Mouse (Mus musculus) adrenal gland, adult 8-10 months (tissue): ENCODE data around the gene Slc44a1. TPM values are rescaled to one million over a fixed set of nuclear protein-coding genes. Genes with fewer than 3 reads are reported as not detected.

Experiments
- DNase-seq: peaks from one replicate; pipeline ENCODE4 v3.0.0; 2022
- total RNA-seq, 4 experiments: library from RNA; stranded (reverse); gene quantifications; 2 replicates each; pipeline ENCODE4 v1.2.4; 2022

Slc44a1 gene
- total RNA-seq, 4 experiments from 2014 or later: 70.7 to 156 (median 121) TPM

DNA sequence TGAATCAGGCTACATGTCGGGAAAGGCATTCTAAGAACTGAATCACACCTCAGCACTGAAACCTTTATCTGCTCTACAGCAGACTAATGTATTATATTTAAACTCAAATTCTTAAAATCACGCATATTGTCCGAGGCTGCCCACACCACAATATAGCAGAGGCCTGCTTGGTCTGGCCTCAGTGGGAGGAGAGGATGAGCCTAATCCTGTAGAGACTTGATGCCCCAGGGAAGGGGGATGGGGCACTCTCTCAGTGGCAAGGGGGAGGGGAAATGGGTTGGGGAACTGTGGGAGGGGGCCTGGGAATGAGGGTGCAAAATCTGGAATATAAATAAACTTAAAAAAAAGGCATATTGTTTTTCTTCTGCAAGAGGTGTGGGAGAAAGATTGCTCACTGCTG is 177.8 kb downstream of the Slc44a1 start:
- no peak for DNase-seq

DNA sequence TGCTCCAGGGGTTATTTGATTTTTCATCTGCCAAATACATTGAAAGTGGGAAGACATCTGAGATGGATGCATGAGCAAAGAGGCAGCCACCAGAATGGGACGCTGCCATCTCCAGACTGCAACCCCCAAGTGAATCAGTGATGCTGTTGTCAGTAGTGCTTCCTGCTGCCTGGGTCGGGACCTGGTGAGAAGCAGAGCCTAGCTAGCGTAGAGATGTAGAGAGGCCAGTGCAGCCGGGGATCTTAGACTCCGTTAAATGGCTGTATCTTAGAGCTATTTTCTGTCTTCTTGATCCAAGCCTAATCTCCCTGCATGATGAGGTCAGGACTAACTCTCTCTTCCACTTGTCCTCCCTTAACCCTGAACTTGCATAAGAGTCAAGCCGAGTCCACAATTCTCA is 179.9 kb downstream of the Slc44a1 start:
- DNase-seq: no peak

DNA sequence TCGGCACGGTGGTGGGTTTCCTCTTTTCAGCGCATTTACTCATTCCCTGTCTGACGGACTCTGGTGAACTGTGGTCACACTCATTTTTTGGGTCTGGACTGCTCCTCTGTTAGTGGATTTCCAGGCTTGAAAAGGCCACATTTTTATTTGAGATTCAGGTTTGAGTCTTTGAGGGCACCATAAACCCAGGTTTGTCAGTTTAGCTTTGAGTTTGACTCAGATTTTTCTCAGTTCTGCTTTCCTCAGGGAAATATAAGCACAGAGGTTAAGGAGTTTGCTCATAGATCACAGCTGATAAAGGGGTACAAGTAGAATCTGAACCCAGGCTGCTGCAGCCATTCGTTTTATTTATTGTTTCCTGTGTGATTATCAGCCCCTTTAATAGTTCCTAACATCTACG is 180.9 kb downstream of the Slc44a1 start:
- DNase-seq: no peak

DNA sequence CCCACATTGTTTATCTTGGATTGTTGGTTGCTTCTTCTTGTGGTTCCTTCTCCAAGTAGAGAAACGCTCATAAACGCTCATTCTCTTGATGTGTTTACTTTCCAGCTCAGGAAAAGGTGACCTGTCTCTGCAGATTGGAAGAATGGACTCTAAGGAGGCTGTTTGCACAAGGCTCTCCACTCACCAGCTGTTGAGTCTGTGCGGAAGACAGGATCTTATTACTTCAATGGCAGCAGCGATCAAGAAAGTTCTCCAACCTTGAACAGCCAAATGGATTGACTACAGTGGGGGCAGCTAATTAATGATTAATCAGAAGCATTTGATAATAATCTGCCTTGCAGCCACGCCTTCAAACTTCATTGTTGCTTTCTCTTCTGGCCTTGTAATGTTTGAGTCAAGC is 181.3 kb downstream of the Slc44a1 start:
- no peak for DNase-seq

DNA sequence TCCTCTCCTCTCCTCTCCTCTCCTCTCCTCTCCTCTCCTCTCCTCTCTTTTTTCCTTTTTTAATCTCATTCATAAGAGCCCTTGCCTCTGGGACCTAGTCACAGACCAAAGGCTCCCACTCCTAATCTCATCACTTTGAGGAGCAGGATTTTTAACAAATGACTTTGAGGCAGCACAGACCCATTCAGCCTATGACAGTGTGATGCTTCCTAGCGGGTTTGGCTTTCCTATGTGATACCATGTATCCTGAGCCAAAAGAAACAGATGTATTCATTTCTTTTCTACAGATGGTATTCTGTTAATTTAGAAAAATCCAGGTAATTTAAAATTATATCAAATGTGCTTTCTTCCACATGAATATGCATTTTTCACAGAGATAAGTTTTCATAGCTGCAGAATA is 183.5 kb downstream of the Slc44a1 start:
- DNase-seq: no peak

DNA sequence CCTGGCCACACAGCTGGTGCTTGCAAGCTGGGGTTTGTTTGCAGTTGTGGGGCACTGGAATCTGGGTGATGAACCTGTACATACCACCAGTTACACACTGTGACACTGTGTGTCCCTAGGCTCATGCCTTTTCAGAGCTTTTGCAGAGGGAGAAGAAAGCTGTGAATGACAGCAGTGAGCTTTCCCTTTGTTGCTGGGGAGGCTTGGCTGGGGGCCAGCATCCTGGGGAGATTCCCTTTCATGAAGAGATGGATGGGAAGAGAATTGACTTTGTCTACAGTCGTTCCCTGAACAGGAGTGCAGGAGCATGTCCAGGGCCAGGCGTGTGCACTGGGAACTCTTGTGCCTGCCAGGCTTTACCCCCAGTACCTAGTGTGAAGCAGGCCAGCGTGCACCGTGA is 184.6 kb downstream of the Slc44a1 start:
- DNase-seq: no peak

DNA sequence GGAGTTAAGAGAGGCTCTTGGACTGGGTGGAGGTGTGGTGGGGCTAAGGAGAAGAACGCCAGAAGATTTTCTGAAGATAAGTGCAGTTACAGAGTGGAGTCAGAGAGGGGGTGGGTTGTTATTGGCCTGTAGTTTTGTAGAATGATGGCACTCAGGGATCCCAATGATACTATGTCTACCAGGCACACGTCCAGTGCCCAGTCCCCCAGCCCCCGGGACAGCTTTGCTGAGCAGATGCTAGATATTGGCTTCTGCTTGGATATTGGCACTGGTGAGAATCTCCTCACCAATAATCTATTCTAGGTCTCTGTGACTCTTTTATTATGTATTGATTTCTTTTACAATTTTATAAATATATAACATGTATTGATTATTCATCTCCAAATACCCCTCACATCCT is 185.1 kb downstream of the Slc44a1 start:
- DNase-seq: no peak

DNA sequence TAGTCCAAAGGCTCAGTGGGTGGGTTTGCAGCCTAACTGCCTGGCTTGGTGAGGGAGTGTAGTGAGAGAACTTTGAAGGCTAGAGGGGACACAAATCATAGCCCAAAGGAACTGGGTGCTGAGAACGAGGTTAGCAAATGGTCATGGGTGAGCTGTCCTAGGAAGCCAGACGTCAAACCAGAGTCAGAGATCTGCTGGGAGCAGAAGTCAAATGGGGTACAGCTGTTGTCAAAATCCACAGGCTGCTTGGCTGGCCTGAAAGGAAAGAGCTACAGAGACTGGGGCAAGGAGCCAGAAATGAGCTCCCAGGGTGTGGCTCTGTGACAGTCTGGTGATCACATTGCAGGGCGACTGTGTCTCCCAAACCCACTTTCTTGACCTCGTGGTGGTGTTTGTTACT is 188.7 kb downstream of the Slc44a1 start:
- no peak for DNase-seq

DNA sequence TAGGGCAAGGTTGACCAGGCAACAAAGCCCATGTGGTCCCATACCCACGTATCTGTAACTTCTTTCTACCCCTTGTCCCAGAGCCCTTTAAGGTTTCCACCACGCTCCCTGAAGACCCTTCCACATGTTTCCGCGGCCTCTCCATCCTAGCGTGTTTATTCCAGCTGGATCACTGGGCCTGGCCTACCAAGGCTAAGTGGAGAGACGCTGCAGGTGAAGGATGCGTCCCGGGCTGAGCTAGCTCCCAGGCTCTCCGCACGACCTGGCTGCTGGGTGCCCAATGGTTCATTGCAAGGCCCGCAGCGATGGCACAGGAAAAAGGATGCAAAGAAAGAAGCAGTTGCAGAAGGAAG is 190.7 kb downstream of the Slc44a1 start:
- no peak for DNase-seq

DNA sequence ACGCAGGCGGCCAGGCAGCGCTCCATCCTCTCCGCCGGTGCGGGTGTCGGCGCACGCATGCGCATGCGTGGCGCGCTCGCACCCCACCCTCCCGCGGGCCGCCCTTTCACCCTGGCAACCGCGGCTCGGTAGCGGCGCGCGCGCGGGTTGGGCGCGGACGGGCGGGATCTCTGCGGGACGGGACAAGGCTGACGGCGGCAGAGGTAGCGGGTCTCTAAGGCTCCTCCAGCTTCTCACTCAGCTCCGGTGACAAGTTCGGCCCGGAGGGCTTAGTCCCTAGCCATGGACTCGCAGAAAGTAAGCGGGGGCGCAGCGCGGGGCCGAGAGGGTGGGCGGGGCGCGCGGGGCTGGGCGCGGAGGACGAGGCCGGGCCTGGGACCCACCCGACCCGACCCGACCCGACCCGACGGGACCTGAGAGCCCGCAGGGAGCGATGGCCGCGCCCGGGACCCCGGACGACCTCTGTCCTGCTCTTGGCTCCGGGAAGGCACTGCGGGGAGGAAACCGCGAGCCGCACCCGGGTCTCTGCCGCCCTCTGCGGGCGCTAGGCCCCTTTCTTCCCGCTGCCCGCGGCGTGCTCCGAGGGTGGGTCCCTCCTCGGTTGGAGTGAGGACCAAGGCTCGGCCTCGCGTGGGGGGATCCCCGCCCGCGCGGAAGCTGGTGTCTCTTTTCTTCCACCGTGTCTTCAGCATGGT is 191.2 kb downstream of the Slc44a1 start, which contains the start of gene Fsd1l:
TSS of gene Fsd1l (plus strand) at position 156 of the 695 bp plus-strand sequence.
- peak; percentile 42 for DNase-seq

DNA sequence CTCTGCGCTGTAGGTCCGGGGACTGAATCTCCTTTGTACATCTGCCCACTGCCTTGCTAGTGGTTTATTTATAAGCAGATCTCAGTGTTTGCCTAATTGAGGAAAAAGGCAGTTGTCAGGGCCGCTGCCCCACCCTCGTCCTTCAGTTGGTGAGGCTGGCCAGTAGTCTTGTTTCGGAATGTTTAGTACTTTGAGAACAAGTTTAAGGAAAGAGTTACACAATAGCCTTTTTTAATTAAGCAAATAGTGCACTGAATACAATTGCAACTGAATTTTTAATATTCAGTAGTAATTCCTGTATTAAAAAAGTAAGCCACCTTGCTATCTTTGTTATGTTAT is 191.8 kb downstream of the Slc44a1 start:
- DNase-seq: no peak

DNA sequence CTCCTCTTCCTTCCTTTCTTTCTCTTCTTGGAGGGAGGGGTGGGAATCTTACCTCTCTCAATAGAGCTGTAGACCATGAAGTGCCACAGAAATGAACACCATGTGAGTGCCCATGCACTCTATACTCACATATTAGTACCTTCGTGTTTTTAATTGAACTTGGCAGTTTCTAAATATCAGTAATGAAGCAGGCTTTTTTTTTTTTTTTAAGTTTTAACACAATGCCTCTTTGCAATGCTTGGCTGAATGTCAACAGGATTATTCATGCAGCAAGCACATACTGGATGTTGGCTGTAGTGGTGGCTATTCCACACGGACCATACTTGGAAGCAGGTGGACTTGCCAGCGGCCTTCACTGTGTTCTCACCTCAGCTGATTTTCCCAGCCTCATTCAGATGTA is 195.1 kb downstream of the Slc44a1 start:
- no peak for DNase-seq

DNA sequence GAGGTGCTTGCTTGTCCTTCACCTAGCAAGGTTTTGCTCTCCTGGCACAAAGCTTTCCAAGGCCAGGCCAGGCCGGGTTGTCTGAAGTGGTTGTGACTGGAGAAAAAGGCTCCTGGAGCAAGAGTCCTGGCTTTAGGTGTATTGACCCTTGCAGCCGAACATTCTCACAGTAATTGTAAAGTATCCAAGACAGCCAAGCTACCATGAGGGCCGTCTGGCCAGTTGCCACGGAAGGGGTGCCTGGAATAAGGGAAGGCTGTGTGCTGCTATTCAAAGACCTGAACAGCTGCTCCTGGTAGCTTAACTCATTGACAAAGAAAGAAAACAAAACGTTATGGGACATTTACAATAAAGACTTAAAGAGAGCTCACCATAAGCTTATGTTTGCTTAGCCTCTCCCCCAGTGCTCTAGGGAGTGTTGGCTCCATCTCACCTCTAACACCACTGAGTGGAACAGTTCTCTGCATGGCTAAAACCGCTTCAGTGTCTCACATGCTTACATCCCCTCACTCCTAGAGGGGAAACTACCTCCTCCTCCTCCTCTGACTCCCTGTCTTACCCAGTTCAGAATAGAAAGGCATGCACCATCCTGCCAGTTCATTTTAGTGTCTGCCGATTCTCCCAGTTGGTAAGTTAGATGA is 197.2 kb downstream of the Slc44a1 start:
- DNase-seq: no peak

DNA sequence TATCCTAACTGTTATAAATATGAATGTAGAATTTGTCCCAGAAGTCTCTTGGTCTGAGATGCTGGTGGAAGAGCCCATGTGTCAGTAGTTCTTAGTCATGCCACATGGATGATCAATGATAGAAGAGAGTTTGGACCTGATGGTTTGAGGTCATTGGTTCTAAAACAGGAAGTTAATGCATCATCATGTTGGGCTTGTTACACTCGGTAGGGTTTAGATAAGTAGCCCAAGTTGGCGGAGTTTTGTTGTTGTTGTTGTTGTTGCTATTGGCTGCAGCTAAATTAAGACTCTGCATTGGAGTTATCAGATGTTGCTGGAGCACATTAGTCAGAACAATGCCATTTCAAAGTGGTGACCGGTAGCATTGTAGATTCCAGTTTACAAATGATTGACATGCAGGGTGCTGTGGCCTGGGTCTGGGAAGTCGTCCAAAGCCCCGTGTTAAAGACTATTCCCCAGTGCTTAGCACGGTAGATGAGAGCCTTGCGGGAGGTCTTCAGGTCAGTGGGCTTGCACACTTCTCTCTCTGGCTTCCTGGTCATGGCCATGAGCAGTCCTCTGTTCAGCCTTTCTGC is 198.4 kb downstream of the Slc44a1 start:
- DNase-seq: no peak

DNA sequence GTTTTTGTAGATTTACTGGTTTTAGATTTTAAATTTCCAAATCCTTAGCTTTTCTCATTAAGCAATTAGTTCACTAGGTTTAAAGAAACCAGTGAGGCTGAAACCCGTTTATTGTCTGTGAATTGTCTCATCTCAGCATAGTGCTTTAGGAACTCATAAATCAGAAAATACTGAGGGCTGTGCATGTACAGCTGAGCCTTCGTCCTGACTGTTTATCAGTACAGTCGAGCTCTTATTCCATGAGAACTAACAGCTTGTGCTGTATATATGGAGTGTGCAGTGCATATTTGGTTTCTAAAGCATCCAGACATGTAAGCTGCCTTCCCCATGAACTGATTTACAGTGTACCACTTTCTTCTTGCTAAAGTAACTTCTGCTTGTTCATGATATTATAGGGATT is 217.8 kb downstream of the Slc44a1 start:
- DNase-seq: no peak

DNA sequence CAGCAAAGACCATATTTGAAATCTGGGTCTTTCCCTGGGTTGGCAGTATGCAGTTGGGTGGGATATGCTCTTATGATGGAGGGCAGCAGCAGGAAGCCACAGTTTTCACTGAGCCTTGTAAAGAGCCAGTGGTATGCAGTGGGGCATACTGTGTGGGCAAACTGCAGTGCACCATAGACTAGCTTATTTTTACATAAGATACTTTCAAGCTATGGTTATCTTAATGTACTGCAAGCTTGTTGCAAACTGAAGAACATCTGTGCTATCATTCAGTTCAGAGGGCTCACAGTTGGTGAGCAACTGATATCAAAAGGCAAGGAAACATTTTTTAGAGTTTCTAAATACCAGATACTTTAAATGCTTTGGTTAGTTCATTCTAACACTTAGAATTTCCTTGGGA is 220.5 kb downstream of the Slc44a1 start:
- DNase-seq: no peak

Other genes starting within 250 kb of the Slc44a1 start
- gene Fsd1l, start 191.1 kb downstream of the Slc44a1 start, total RNA-seq: 10 to 100 TPM in 1 of 4 experiments, 1 to 10 TPM in 3; 7.2 to 11.7 (median 8.5) TPM